In genomic region chr1:87689661-87690341, GRCm38 (mm10) we compare ENCODE assay signal across 23 mouse cellular contexts.
A peak's percentile ranks its signal among the peaks of the same experiment; 100 is the strongest.
DNase-seq lines count a peak whose midpoint lies in the region; ATAC-seq and TF ChIP-seq lines count a peak whose summit lies in the region.
"Had no signal": no experiment of that assay in that cellular context is flagged by ENCODE, and none has a peak within 500 bp of the region (broad histone marks: within the 10 kb centered on the region; RNA-seq: fewer than 3 reads in every experiment).

No protein-coding gene starts in this region.

- no peak overlapping the region for H3K27ac ChIP-seq in liver, postnatal 0 days (ENCODE audit: low read depth)
- H3K27ac ChIP-seq: forebrain, embryonic 10.5 days; gastrocnemius, adult 2 months; heart, embryonic 15.5 days; kidney, postnatal 0 days; limb, embryonic 15.5 days; midbrain, embryonic 15.5 days had no signal

- no peaks in the 10 kb centered on the region for H3K27me3 ChIP-seq in liver, postnatal 0 days (ENCODE audit: insufficient read depth, low read length)
- H3K27me3 ChIP-seq: heart, embryonic 15.5 days; limb, embryonic 15.5 days; midbrain, embryonic 15.5 days had no signal

- no peak for TF ChIP-seq CTCF in liver, postnatal 0 days (IDR thresholded peaks at IDR 0.05; ENCODE audit: low read depth)

- DNase-seq in lung, postnatal 25 days (ENCODE audit: low spot score) = peak; percentile 12
- DNase-seq in lung, postnatal 14 days = no peak
- peak; percentile 74 for DNase-seq in ES-CJ7 (ENCODE audit: low read depth, low spot score)
- DNase-seq in R1 (ENCODE audit: low read depth, low spot score) = peak; percentile 77
- no peak for DNase-seq in liver, postnatal 0 days
- no peak for DNase-seq in kidney, adult 9 months
- DNase-seq in left cerebral cortex, adult 11 months (ENCODE audit: low spot score) = no peak
- DNase-seq: adrenal gland, postnatal 25 days; cerebellum, adult 11 months; cerebellum, postnatal 10 days; forebrain, postnatal 0 days; gastrocnemius, adult 2 months; heart, postnatal 4 days; kidney, adult 11 months; thymus, postnatal 14 days had no signal

- no peaks in the 10 kb centered on the region for H3K4me1 ChIP-seq in liver, postnatal 0 days (ENCODE audit: insufficient read depth)
- H3K4me1 ChIP-seq: forebrain, embryonic 10.5 days; heart, embryonic 15.5 days; midbrain, embryonic 15.5 days had no signal

- WGBS in liver, postnatal 0 days (ENCODE audit: insufficient replicate concordance) = 100% methylated on average over 1 of the region's 1 CpGs

- TF ChIP-seq EP300 in liver, postnatal 0 days (IDR thresholded peaks at IDR 0.05; ENCODE audit: low read depth) = no peak

- H3K9me3 ChIP-seq in liver, postnatal 0 days (ENCODE audit: low read length) = no peaks in the 10 kb centered on the region
- H3K9me3 ChIP-seq: forebrain, embryonic 10.5 days; heart, embryonic 15.5 days; limb, embryonic 15.5 days; midbrain, embryonic 15.5 days had no signal

- H3K4me2 ChIP-seq in liver, postnatal 0 days (ENCODE audit: low read depth, low read length) = no peak overlapping the region
- H3K4me2 ChIP-seq: heart, embryonic 15.5 days; limb, embryonic 15.5 days; midbrain, embryonic 15.5 days had no signal

- peaks cover 16% of the 10 kb centered on the region; the same call in 1 of the 2 replicates for H3K36me3 ChIP-seq in liver, postnatal 0 days (replicated peaks; ENCODE audit: insufficient read depth, low read length)
- H3K36me3 ChIP-seq: forebrain, embryonic 10.5 days; heart, embryonic 15.5 days; limb, embryonic 15.5 days; midbrain, embryonic 15.5 days had no signal

- H3K4me3 ChIP-seq in liver, postnatal 0 days (ENCODE audit: low read depth, low read length) = no peak overlapping the region
- H3K4me3 ChIP-seq: forebrain, embryonic 10.5 days; gastrocnemius, adult 2 months; heart, embryonic 15.5 days; limb, embryonic 15.5 days; midbrain, embryonic 15.5 days; myocyte had no signal

- ATAC-seq in liver, postnatal 0 days = peak; percentile 57
- ATAC-seq: forebrain, postnatal 0 days; hindbrain, embryonic 16.5 days; midbrain, embryonic 15.5 days; Patski had no signal

- no peak overlapping the region for H3K9ac ChIP-seq in liver, postnatal 0 days (replicated peaks)
- H3K9ac ChIP-seq: forebrain, postnatal 0 days; heart, embryonic 15.5 days; limb, embryonic 15.5 days; midbrain, embryonic 15.5 days had no signal

Comparison
In these comparisons a context has a peak if more than half of its experiments do, and no peak if none do; other contexts are left out.
1. DNase-seq: peak in lung, postnatal 25 days (single experiment), ES-CJ7 (single experiment) and R1 (single experiment); none in lung, postnatal 14 days (single experiment), liver, postnatal 0 days (single experiment), kidney, adult 9 months (single experiment) and left cerebral cortex, adult 11 months (single experiment).